Mouse (Mus musculus) E14TG2a.4 (cell line): Measurements from ENCODE around the gene Exosc9.
"Not testable (repeated sequence)": the region's sequence is repeated elsewhere in the genome, so short reads cannot be mapped to it uniquely, and the experiment has no call there.

Experiments used
- H3K27me3 ChIP-seq: 2 replicates; pipeline ENCODE4 v1.6.1; 2014; ENCODE audit warnings: low read length, control low read depth; ENCODE audit not compliant: insufficient read depth
- H3K36me3 ChIP-seq: 2 replicates; pipeline ENCODE4 v1.6.1; 2014; ENCODE audit warnings: low read length, control low read depth; ENCODE audit not compliant: insufficient read depth
- H3K4me1 ChIP-seq: replicated peaks from 2 replicates; pipeline ENCODE4 v1.6.1; 2014; ENCODE audit warnings: low read depth, low read length, control low read depth
- H3K4me3 ChIP-seq: replicated peaks from 2 replicates; pipeline ENCODE4 v1.5.1; 2014; ENCODE audit warnings: mild to moderate bottlenecking, low read length
- H3K9me3 ChIP-seq: 2 replicates; pipeline ENCODE4 v1.6.1; 2014; ENCODE audit warnings: low read length, control low read depth
- CTCF ChIP-seq: conservative IDR thresholded peaks from 2 replicates; pipeline ENCODE4 v1.5.1; 2014; ENCODE audit warnings: low read length
- NANOG ChIP-seq: IDR thresholded peaks from 2 replicates; pipeline ENCODE4 v1.6.1; 2014; ENCODE audit warnings: borderline replicate concordance, low read length, mixed read lengths
- POU5F1 ChIP-seq: IDR thresholded peaks from 2 replicates; pipeline ENCODE4 v1.6.1; 2014; ENCODE audit warnings: low read length, borderline replicate concordance

Exosc9 gene

GRCm38 (mm10) chr3:36569836-36570235 is 17.4 kb downstream of the Exosc9 start:
- H3K36me3 ChIP-seq: peaks cover 60% of the 10 kb centered on the region
- no peak overlapping the region for H3K4me3 ChIP-seq
- H3K4me1 ChIP-seq: peaks cover 22% of the 10 kb centered on the region
- H3K9me3 ChIP-seq: no peaks in the 10 kb centered on the region
- no peaks in the 10 kb centered on the region for H3K27me3 ChIP-seq
- TF ChIP-seq CTCF (no peak), POU5F1 (no peak), NANOG (no peak)

GRCm38 (mm10) chr3:36571361-36571826 is 19.0 kb downstream of the Exosc9 start:
- Histone ChIP-seq H3K9me3 (no peaks in the 10 kb centered on the region), H3K27me3 (no peaks in the 10 kb centered on the region), H3K4me1 (peaks cover 22% of the 10 kb centered on the region), H3K4me3 (peak overlapping the region; percentile 99), H3K36me3 (peaks cover 44% of the 10 kb centered on the region)
- no peak for TF ChIP-seq CTCF
- no peak for TF ChIP-seq NANOG
- no peak for TF ChIP-seq POU5F1

GRCm38 (mm10) chr3:36571827-36572378 is 19.5 kb downstream of the Exosc9 start, which contains the start of gene Ccna2:
Gene Ccna2, minus strand, starts transcription at chr3:36572150.
- TF ChIP-seq NANOG: no peak
- 0 out of 2 replicates have a peak, but pooled peaks have one; percentile 18 for TF ChIP-seq CTCF
- no peaks in the 10 kb centered on the region for H3K27me3 ChIP-seq
- peaks cover 22% of the 10 kb centered on the region for H3K4me1 ChIP-seq
- no peaks in the 10 kb centered on the region for H3K9me3 ChIP-seq
- H3K4me3 ChIP-seq: peak within 1 kb of the TSS; percentile 99
- peaks cover 39% of the 10 kb centered on the region for H3K36me3 ChIP-seq

- no peak for TF ChIP-seq NANOG
- no peak for TF ChIP-seq CTCF
- TF ChIP-seq POU5F1: no peak
- H3K9me3 ChIP-seq: no peaks in the 10 kb centered on the region
- no peaks in the 10 kb centered on the region for H3K36me3 ChIP-seq
- H3K27me3 ChIP-seq: no peaks in the 10 kb centered on the region
- H3K4me3 ChIP-seq: no peak overlapping the region
- no peaks in the 10 kb centered on the region; the same call in 1 of the 2 replicates for H3K4me1 ChIP-seq
Observed at GRCm38 (mm10) chr3:36598811-36599210, 46.4 kb downstream of the Exosc9 start.

GRCm38 (mm10) chr3:36599773-36600172 is 47.4 kb downstream of the Exosc9 start:
- not testable (repeated sequence) for H3K4me1 ChIP-seq, H3K4me3 ChIP-seq, H3K36me3 ChIP-seq, H3K27me3 ChIP-seq, H3K9me3 ChIP-seq

- no peaks in the 10 kb centered on the region for H3K9me3 ChIP-seq
- no peaks in the 10 kb centered on the region for H3K36me3 ChIP-seq
- no peak for TF ChIP-seq CTCF
- TF ChIP-seq NANOG: no peak
- no peak for TF ChIP-seq POU5F1
- H3K4me1 ChIP-seq: no peaks in the 10 kb centered on the region
- no peaks in the 10 kb centered on the region for H3K27me3 ChIP-seq
- no peak overlapping the region for H3K4me3 ChIP-seq
Observed at GRCm38 (mm10) chr3:36605894-36606783, 53.7 kb downstream of the Exosc9 start.

- Histone ChIP-seq H3K9me3 (no peaks in the 10 kb centered on the region), H3K27me3 (peaks cover 3% of the 10 kb centered on the region; the same call in 1 of the 2 replicates), H3K4me1 (peaks cover 4% of the 10 kb centered on the region; the same call in 1 of the 2 replicates), H3K36me3 (no peaks in the 10 kb centered on the region), H3K4me3 (peak overlapping the region; percentile 82)
- TF ChIP-seq CTCF: no peak
- no peak for TF ChIP-seq NANOG
- TF ChIP-seq POU5F1: no peak
Observed at GRCm38 (mm10) chr3:36612687-36613086, 60.3 kb downstream of the Exosc9 start.

- no peaks in the 10 kb centered on the region for H3K36me3 ChIP-seq
- peaks cover 3% of the 10 kb centered on the region; the same call in 1 of the 2 replicates for H3K27me3 ChIP-seq
- peak within 1 kb of the TSS; percentile 82 for H3K4me3 ChIP-seq
- no peak for TF ChIP-seq NANOG
- no peak for TF ChIP-seq POU5F1
- no peak for TF ChIP-seq CTCF
- no peaks in the 10 kb centered on the region for H3K9me3 ChIP-seq
- peaks cover 4% of the 10 kb centered on the region; the same call in 1 of the 2 replicates for H3K4me1 ChIP-seq
Observed at GRCm38 (mm10) chr3:36613202-36613907, 60.9 kb downstream of the Exosc9 start, which contains the start of gene Bbs7. Gene Bbs7, minus strand, starts transcription at chr3:36613477.

GRCm38 (mm10) chr3:36613908-36614255 is 61.5 kb downstream of the Exosc9 start:
- Histone ChIP-seq H3K27me3 (peaks cover 3% of the 10 kb centered on the region; the same call in 1 of the 2 replicates), H3K9me3 (no peaks in the 10 kb centered on the region), H3K4me3 (no peak overlapping the region), H3K36me3 (no peaks in the 10 kb centered on the region), H3K4me1 (peaks cover 4% of the 10 kb centered on the region; the same call in 1 of the 2 replicates)
- no peak for TF ChIP-seq CTCF
- no peak for TF ChIP-seq POU5F1
- TF ChIP-seq NANOG: no peak
